Mouse (Mus musculus) erythroid progenitor cell, adult 5-6 weeks (primary cell): Measurements from ENCODE around the gene Fkbp11. TPM values are rescaled to one million over a fixed set of nuclear protein-coding genes. Genes with fewer than 3 reads are reported as not detected.
"Not testable (repeated sequence)": the region's sequence is repeated elsewhere in the genome, so short reads cannot be mapped to it uniquely, and the experiment has no call there.

Experiments used
- ATAC-seq: replicated peaks from 2 replicates; pipeline ENCODE4 v1.8.0; 2016; ENCODE audit warnings: moderate number of reproducible peaks, mild to moderate bottlenecking, moderate TSS enrichment, inconsistent platforms; ENCODE audit not compliant: poor library complexity, low FRiP score, severe bottlenecking
- total RNA-seq, 2 experiments: library from RNA; stranded (forward) in 1 of 2; stranded (reverse) in 1 of 2; fragments of 150-400 nt in 1 of 2; fragments of 186-747, 209-891 nt in 1 of 2; gene quantifications; 2 replicates each; pipeline versions ENCODE4 v1.2.3 to v1.2.4; 2015 to 2017; ENCODE audit warnings: low replicate concordance in 2 of 2

The Fkbp11 gene
- 2.5 TPM in 1 of 2 replicates, not detected in the other for total RNA-seq (2015; ENCODE audit: low replicate concordance)
- 1.4 TPM in 1 of 2 replicates, not detected in the other for total RNA-seq (2017; ENCODE audit: low replicate concordance)

- ATAC-seq: no peak; the same call in 1 of the 2 replicates
Measured at GRCm38 (mm10) chr15:98727443-98728321, at the start of gene Fkbp11. TSS of gene Fkbp11 (minus strand) at chr15:98728198.

- no peak for ATAC-seq
Measured at GRCm38 (mm10) chr15:98777762-98778161, 49.8 kb upstream of the Fkbp11 start, which contains the start of gene Wnt10b. TSS of gene Wnt10b (minus strand) at chr15:98778150.

GRCm38 (mm10) chr15:98777005-98777616 lies 49.1 kb upstream of the Fkbp11 start:
- no peak for ATAC-seq

GRCm38 (mm10) chr15:98776280-98777004 lies 48.4 kb upstream of the Fkbp11 start:
- ATAC-seq: no peak

GRCm38 (mm10) chr15:98775533-98775932 lies 47.5 kb upstream of the Fkbp11 start:
- ATAC-seq: no peak

GRCm38 (mm10) chr15:98774096-98774495 lies 46.1 kb upstream of the Fkbp11 start:
- no peak for ATAC-seq

GRCm38 (mm10) chr15:98772511-98773211 lies 44.7 kb upstream of the Fkbp11 start:
- ATAC-seq: 0 out of 2 replicates have a peak, but pooled peaks have one; percentile 27

GRCm38 (mm10) chr15:98771813-98772425 lies 43.9 kb upstream of the Fkbp11 start:
- no peak for ATAC-seq

- no peak for ATAC-seq
Measured at GRCm38 (mm10) chr15:98768259-98768658, 40.3 kb upstream of the Fkbp11 start.

GRCm38 (mm10) chr15:98765929-98766328 lies 37.9 kb upstream of the Fkbp11 start:
- ATAC-seq: no peak

- ATAC-seq: peak; percentile 67
Measured at GRCm38 (mm10) chr15:98762670-98763529, 34.9 kb upstream of the Fkbp11 start, which contains the start of gene Arf3. TSS of gene Arf3 (minus strand) at chr15:98763214.

- ATAC-seq: no peak
Measured at GRCm38 (mm10) chr15:98762201-98762621, 34.2 kb upstream of the Fkbp11 start.

- ATAC-seq: no peak
Measured at GRCm38 (mm10) chr15:98754125-98754524, 26.1 kb upstream of the Fkbp11 start.

- ATAC-seq: no peak
Measured at GRCm38 (mm10) chr15:98753021-98753423, 25.0 kb upstream of the Fkbp11 start.

GRCm38 (mm10) chr15:98749093-98749492 lies 21.1 kb upstream of the Fkbp11 start:
- no peak for ATAC-seq

GRCm38 (mm10) chr15:98747296-98747695 lies 19.3 kb upstream of the Fkbp11 start:
- ATAC-seq: no peak

- no peak for ATAC-seq
Measured at GRCm38 (mm10) chr15:98746344-98746965, 18.5 kb upstream of the Fkbp11 start.

- not testable (repeated sequence) for ATAC-seq
Measured at GRCm38 (mm10) chr15:98743863-98744262, 15.9 kb upstream of the Fkbp11 start.
